Mouse (Mus musculus): Measurements from ENCODE around the gene Ap1m2.

The Ap1m2 gene

DNA sequence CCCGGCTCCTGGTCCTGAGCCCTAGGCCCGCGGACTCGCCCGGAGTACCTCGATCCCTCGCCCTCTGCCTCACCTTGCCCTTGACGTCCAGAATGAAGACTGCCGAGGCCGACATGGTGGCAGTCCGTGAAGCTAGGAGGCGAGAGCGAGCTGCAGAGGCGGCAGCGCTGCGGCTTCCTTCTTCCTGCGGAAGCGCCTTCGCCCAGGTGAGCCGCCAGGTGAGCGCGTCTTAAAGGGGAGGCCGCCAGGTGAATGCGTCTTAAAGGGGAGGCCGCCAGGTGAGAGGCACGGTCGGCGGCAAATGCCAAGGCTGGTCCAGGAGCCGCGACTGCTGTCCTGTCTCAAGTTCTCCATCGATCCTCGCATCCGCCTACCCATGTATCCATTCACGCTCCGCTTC is at the start of gene Ap1m2:
Ap1m2 (minus strand) TSS at position 204 of the 400 bp plus-strand sequence.
- DNase-seq (ENCODE audit: low spot score in 2 of 2): no peak

DNA sequence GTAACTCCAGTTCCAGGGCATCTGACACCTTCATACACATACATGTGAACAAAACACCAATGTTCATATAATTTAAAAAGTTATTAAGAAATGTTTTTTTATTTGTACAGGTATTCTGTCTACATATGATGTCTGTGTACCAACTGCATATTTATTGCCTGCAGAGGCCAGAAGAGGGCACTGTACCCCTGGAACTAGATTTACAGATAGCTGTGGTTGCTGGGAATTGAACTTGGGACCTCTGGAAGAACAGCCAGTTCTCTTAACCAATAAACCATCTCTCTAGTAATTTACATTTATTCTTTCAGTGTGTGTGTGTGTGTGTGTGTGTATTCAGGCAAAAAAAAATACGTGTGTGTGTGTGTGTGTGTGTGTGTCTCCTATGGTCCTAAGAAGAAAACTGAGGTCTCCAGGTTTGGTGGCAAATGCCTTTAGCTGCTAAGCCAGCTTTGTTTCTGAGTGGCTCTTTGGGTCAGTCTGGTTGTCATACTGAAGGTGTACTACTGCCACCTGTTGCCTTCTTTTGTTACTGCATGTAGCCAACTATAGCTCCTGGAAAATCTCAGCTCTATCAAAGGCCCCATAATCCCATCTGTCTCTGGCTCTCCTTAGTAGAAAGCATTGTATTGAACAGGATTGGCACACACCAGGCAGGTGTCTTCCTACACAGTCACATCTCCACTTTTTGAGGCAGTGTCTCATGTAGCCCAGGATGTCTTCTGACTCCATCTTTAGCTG is 45.0 kb upstream of the Ap1m2 start:
- peak; percentile 71 to 80 for DNase-seq (ENCODE audit: low spot score in 2 of 2)

DNA sequence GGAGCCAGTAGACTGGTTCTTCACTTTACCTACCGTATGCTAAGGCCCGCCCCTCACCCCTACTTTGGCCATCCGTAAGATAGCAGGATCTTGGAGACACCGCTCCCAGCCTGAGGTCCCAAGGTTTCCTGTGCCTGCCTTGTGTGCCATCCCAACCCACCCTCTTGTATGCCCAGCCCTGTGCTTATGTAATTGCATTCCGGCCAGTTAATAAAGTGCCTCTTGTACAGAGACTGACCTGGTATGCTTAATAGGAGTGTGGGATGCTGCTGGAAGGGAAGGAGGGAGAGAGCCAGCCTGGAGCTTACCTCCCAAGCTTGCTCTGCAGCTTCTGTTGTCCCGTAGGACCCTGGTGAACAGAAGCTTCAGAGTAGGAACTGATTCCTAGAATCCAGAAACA is 42.7 kb upstream of the Ap1m2 start:
- DNase-seq (ENCODE audit: low spot score in 2 of 2): no peak

DNA sequence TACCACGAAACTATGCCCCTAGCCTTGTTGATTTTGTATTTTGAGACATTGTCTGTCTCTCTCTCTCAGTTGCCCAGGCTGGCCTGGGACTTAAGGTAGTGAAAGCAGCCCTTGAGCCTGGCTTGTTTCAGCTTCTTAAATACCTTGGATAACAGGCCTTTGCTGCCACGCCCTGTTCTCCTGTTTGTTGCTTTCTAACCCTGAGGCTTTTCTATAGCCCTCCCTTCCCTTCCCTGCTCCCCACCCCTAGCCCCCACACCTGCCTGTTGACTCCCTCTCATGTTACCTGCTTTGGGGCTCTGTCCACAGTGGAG is 41.2 kb upstream of the Ap1m2 start:
- no peak for DNase-seq (ENCODE audit: low spot score in 2 of 2)

DNA sequence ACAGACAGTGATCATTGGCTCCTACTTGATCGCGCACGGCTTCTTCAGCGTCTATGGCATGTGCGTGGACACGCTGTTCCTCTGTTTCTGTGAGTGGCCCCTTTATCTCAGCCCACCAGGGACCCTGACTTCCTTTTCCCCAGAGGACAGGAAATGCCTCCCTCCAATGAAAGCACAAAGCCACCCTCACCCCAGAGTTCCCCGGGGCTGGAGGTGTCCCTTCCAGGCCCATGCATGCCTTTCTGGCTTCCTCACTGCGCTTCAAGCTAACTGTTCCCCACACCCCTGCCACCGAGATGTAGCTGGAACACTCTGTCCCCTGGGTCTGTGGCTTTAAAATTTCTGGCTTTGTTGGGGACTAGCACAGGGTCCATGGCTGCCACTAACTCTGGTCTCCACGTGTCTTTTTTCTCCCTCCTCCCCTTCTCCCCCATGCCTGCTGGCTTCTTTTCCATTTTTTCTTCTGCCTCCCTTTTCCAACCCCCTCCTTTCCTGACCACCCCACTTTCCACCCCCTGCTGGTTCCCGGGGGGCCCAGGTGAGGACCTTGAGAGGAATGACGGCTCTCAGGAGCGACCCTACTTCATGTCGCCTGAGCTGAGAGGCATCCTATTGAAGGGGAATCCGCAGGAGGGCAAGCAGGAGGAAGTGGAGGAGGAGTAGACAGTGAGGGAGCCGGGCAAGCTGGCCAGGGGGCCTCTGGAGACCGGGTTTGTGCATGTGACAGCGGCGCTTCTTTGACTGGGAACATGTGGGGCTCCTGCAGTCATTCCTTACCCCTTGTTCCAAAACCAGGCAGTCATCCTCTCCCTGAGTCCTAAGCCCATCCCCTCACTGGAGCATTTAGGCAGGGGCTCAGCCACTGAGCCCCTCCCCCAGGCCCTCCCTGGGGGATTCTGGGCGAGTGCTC is 40.6 kb upstream of the Ap1m2 start:
- DNase-seq (ENCODE audit: low spot score in 2 of 2): no peak

DNA sequence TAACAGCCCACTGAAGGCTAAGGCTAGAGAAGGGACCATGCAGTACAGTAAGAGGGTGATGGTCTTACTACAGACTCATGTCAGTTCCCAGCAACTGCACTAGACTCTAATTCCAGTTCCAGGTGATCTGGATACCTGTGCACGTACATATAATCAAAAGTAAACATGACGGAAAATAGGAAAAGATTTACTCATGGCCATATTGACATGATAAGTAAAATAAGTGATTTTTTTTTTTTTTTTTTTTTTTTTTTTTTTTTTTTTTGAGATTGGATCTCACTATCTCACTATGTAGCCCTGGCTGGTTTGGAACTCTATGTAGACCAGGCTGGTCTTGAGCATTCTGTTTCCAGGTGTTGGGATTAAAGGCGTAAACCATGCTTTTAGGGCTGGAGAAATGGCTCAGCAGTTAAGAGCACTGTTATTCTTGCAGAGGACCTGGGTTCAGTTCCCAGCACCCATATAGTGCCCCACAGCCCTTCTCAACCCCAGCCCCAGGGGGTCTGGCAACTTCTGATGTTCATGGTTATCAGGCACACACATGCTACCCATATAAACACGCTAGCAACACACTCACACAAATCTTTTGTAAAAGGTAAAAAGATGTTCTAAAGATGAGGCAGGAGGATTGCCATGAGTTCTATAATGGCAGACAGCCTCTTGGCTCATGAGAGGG is 39.7 kb upstream of the Ap1m2 start:
- no peak for DNase-seq (ENCODE audit: low spot score in 2 of 2)

DNA sequence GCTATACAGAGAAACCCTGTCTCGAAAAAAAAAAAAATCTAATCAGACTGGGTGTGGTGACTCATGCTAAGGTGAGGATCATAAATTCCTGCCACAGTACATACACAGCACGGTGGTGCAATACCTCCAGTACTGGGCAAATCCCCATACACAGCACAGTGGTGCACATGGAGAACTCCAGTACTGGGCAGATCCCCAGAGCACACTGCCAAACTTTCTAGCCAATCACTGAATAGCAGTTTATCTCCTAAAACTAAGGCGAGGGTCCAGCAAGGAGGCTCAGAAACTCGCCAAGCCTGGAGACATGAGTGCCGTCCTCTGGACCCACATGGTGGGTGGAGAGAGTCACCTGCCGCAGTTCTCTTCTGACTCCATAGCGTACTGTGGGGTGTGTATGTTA is 39.0 kb upstream of the Ap1m2 start:
- DNase-seq (ENCODE audit: low spot score in 2 of 2): no peak

DNA sequence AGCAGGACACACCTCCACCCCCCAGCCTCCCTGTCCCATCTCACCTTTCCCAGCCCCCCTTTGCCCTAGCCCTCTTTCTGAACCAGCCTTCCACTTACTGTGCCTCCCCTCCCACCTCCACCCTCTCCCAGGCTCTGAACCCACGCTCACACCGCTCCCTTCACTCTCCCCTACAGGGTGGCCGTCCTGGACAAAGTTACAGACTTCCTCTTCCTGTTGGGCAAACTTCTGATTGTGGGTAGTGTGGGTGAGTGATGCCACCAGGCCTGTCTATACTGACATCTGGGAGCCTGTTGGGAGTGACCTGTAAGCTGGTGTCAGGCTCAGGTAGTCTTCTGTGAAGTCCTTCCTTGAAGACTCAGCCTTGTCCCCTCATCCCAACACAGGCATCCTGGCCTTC is 36.0 kb upstream of the Ap1m2 start:
- DNase-seq (ENCODE audit: low spot score in 2 of 2): no peak

DNA sequence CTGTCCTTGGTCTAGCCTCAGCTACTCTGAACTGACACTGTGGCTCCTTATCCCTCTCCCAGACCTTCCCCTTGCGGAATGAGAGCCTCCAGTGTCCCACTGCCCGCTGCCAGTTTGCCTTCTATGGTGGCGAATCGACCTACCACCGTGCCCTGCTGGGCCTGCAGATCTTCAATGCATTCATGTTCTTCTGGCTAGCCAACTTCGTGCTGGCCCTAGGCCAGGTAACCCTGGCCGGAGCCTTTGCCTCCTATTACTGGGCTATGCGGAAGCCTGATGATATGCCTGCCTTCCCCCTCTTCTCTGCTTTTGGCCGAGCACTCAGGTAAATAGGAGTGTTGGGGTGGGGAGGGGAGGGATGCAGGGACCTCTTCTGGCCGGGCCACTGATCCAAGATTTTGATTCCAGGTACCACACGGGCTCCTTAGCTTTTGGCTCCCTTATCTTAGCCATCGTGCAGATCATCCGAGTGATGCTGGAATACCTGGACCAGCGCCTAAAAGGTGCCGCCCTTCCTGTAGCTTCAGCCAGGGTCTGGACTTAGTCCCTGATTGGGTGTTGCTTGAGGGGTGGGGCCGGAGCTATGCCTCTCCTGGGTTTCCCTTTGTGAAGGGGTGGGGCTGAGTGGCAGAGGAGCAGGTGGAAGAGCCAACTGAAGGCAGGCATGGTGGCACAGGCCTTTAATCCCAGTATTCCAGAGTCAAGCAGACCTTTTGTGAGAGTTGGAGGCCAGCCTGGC is 34.7 kb upstream of the Ap1m2 start:
- DNase-seq (ENCODE audit: low spot score in 2 of 2): no peak

DNA sequence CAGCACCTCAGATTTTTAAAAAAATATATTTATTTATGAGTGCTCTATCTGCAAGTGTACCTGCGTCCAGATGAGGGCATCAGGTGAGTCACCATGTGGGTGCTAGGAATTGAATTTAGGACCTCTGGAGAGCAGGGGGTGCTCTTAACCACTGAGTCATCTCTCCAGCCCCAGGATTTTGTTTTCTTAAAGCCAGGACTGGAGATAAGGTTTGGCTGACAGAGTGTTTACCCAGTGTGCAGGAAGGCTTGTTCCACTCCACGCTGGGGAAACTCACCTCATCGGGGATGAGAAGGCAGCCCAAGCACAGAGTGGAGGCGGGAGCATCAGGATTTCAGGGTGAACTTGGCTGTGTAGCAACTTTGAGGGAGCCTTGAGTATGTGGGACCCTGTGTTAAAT is 28.3 kb upstream of the Ap1m2 start:
- no peak for DNase-seq (ENCODE audit: low spot score in 2 of 2)

DNA sequence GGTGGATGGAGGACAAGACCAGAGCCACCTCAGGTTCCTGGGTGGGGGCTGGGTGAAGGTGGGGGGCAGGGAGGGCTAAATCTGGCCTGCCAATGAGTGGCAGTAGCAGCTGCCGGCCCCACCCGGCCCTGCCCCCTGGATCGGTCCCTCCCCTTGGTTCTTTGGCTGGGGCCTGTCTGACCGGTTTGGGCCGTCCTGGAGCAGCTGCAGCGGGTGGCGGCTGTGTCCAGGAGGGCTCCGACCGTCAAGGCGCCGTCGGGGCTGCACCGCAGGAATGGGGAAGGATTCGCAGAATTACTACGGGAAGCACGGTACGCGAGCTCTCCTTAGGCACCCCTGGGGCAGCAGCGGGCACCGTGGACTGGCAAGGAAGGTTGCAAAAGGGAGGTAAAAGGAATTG is 25.5 kb upstream of the Ap1m2 start:
- no peak for DNase-seq (ENCODE audit: low spot score in 2 of 2)

DNA sequence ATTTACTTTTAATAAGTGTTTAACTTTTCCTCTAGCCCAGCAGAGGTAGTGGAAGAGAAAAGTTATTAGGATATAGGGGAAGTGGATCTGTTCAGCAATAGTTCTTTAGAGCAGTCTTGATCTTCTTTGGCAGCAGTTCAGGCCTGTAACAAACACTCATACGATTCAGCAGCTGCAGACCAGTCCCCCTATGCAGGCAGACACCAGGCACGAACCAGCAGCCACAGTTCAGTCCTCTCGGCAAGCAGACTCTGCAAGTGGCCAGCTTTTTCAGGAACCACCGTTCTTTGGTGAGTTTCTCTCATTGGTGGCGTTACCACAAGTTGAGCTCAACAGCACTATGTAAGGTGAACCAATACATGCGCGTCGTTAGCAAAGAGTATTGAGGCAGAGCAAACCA is 24.4 kb upstream of the Ap1m2 start:
- no peak for DNase-seq (ENCODE audit: low spot score in 2 of 2)

DNA sequence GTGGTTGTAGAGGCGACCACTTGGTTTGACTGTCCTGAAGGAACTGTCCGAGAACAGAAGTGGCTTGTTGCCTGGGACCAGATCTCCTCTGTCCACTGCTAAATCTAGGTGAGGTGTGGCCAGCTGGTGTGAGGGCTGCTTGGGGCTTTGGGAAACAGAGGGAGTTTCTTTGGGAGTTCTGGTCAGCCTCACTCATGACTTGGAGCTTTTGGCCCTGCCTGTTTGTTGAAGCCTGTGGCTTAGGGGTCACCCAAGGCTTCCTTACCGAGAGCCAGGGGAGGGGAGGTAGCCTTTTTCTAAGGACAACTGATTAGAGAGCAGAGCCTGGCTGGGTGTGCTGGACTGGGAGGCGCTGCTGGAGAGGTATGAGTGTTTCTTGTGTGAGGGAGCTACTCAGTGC is 23.3 kb upstream of the Ap1m2 start:
- DNase-seq (ENCODE audit: low spot score in 2 of 2): no peak

DNA sequence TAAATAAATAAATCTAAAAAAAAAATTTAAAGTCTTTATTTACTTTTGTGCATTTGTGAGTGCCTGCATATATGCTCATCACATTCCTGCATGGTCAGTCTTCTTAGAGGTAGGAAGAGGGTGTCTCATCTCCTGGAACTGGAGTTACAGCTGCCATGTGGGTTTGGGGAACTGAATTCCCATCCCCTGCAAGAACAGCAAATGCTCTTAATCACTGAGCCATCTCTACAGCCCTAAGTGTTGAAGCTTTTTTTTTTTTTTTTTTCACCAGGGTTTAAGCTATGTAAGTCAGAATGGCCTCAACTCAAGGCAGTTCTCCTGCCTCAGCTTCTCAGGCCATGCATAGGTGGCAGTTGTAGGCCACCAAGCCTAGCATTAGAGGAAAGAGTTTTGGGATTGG is 22.6 kb upstream of the Ap1m2 start:
- DNase-seq (ENCODE audit: low spot score in 2 of 2): no peak

DNA sequence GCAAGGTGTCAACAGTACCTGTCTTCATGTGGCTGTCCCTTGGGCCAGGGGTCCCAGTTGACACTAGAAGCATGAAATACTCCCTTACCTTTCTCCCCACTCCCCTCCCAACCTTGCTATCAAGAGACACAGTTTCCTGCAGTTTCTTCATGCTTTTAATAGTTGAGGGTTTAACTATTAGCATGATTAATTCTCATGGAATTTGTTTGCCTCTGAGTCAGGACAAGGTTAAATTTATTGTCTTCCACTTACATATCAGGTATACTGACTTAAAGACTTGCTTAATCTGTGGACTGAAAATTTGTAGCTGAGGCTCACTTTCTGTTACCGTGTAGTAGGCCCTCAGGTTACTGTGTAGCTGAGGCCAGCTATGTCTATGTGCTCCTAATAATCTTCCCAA is 21.4 kb upstream of the Ap1m2 start:
- no peak for DNase-seq (ENCODE audit: low spot score in 2 of 2)

DNA sequence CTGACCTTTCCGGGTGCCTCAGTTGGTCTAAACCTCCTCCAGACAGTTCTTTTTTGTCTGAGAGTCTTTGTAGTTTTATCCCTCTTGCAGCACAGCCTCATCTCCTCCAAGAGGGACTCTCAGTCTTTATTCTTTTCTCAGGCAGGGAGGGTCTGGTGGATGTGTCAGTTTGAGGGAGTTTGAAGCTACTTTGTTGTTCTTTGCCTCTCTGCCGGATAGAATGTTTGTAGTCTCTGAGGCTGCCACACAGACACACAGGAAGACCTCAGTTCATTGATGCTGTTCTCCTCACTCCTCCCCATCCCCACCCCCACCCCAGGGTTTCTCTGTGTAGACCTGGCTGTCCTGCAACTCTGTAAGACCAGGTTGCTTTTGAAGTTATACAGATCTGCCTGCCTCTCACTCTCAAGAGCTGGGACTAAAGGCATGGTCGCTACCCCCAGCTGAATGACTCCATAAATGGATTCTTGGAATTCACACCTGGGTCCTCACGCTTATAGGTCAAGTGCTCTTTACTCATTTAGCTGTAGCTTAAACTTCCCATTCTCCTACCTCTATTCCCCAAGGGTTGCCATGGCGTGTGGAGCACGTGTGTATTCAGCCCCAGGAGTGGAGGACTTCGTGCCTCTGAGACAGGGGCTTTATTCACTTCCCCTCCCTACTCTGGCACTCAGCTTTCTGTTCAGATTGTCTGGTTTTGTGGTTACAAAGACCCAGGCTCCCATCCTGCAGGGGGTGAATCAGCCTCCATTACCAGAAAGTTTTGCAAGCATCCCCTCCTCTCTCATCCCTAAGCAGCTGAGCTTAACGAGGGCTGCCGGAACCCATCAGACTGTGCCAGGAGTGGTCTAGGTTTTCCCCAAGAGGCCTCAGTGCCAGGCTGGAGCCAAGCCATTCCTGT is 20.3 kb upstream of the Ap1m2 start:
- no peak for DNase-seq (ENCODE audit: low spot score in 2 of 2)

DNA sequence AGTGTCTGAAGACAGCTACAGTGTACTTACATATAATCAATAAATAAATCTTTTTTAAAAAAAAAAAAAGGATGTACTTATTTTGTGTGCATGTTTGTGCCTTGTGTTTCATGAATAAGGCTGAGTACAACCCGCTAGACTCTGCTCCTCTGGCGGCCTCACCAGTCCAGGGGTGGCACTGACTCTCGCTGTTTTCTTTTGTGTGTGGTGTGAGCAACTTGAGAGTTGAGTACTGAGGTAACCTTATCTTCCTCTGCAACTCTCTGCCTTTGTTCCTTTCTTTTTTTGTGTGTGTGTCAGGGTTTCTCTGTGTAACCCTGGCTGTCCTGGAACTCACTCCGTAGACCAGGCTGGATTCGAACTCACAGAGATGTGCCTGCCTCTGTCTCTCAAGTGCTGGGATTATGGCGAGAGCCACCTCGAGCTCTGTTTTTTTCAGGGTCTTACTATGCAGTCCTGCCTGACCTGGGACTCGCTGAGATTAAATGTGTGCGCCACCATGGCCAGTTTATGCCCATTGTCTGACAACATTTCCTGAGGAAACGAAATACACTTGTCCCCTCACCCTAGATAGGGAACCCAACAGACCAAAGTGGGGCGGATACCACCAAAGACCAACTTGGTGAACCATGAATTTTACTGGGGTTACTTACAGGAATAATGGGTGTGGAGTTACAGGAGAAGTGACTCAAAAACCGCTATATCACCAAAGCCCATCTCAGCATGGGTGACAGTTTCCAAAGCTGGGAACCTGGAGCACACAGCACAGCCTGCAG is 19.4 kb upstream of the Ap1m2 start:
- no peak for DNase-seq (ENCODE audit: low spot score in 2 of 2)

DNA sequence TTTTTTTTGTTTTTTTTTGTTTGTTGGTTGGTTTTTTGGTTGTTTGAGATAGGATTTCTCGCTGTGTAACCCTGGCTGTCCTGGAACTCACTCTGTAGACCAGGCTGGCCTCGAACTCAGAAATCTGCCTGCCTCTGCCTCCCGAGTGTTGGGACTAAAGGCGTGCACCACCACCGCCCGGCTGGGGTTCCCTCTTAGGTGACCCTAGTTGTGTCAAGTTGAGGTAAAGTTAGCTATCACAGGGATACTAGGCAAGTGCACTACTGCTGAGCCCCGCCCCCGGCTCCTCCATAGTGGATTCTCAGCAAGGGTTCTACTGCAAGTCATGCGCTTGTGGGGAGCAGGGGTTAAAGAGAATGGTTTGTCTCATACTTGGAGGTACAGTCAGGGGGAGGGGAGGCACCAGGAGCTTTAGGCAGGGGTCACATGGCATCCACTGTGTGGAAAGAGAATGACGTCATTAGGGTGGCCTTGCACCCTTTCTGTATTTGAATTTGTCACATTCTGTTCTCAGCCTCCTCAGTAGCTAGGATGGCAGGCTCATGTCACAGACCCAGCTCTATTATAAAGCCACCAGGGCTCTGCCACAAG is 17.7 kb upstream of the Ap1m2 start:
- no peak for DNase-seq (ENCODE audit: low spot score in 2 of 2)

DNA sequence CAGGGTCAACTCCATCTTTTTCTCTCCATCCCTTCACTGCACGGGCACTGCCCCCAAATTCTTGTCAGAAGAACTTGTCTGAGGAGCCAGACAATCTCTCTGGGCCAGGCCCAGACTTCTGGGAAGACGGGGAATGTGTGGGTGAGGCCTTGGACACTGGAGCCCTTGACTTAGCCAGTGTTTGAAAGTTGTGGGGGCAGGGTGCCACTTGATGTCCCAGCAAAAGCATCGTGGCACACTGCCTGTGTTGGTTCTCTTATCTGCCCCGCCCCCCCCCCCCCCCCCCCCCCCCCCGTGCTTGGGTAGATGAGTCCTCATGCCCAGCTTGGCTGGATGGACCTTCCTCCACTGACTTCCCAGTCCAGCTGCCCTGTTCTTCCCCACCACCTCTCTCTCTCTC is 16.9 kb upstream of the Ap1m2 start:
- no peak for DNase-seq (ENCODE audit: low spot score in 2 of 2)

DNA sequence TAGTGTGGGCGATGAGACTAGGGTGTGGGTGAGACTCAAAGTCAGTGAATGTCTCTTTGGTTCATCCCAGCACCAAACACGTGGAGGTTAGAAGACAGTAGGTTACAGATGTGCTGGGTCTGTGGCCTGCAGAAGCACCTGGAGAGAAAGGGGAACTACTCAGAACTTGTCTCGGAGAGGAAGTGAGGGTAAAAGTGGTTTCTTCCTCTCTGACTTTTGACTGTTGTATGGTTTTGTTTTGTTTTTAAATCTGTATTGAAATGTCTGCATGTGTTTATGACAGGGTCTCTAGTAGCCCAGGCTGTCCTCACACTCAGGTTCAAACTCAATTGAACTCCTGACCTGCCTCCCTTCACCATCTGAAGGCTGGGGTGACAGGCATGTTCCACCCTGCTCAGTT is 15.9 kb upstream of the Ap1m2 start:
- DNase-seq (ENCODE audit: low spot score in 2 of 2): no peak

Measured in right cerebral cortex, adult 2 months (tissue).